Mouse (Mus musculus): ENCODE data around the gene Clptm1.
"Not testable (repeated sequence)": the region's sequence is repeated elsewhere in the genome, so short reads cannot be mapped to it uniquely, and the experiment has no call there.

Gene Clptm1

DNA sequence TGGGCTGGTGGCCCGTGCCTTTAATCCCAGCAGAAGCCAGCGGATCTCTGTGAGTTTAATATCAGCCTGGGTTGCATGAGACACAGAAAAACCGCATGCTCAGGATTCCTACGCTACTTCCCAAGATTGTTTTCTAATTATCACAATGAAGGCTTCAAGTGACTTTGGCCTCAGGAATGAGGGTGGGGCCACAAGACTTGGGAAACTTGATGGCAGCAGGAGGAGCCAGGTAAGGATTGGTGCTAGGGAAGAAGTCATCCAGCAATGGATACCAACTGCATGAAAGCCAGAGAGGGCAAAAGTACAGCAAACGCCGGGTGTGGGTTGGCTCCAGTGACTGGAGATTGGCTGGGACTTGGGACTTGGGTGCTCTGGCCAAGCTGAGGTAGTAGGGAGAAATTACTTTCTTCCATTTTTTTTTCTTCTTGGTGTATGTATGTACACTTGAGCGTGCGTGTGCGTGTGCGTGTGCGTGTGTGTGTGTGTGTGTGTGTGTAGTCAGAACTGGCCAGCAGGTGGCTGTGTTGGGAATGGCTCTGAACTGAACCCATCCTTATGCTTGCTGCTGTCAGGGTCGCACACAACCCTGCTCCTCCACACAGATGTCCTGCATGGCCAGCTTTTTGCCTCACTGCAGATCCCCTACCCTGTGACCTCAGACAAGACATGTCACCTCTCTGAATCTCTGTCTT, 55.0 kb downstream of the Clptm1 start:
- in situ Hi-C loops (cut with MboI, MseI), result no loop called here

GRCm38 (mm10) chr7:19607291-19607690, 57.5 kb downstream of the Clptm1 start:
- in situ Hi-C loops (cut with MboI, MseI), result no loop called here

DNA sequence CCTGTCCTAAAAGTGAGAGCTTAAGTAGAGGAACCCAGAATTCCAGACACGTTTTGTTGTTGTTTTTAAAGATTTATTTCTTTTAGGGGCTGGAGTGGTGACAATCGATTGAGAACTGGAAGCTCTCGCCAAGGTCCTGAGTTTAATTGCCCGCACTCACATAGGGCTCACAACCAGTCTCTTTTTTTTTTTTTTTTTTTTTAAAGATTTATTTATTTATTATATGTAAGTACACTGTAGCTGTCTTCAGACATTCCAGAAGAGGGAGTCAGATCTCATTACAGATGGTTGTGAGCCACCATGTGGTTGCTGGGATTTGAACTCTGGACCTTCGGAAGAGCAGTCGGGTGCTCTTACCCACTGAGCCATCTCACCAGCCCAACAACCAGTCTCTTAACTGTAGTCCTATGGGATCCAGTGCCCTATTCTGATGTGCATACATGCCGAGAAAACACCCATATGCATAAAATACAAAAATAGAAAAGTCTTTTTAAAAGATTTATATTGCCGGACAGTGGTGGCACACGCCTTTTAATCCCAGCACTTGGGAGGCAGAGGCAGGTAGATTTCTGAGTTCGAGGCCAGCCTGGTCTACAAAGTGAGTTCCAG, 60.1 kb downstream of the Clptm1 start:
- in situ Hi-C loops (cut with MboI, MseI), result not testable (repeated sequence)

DNA sequence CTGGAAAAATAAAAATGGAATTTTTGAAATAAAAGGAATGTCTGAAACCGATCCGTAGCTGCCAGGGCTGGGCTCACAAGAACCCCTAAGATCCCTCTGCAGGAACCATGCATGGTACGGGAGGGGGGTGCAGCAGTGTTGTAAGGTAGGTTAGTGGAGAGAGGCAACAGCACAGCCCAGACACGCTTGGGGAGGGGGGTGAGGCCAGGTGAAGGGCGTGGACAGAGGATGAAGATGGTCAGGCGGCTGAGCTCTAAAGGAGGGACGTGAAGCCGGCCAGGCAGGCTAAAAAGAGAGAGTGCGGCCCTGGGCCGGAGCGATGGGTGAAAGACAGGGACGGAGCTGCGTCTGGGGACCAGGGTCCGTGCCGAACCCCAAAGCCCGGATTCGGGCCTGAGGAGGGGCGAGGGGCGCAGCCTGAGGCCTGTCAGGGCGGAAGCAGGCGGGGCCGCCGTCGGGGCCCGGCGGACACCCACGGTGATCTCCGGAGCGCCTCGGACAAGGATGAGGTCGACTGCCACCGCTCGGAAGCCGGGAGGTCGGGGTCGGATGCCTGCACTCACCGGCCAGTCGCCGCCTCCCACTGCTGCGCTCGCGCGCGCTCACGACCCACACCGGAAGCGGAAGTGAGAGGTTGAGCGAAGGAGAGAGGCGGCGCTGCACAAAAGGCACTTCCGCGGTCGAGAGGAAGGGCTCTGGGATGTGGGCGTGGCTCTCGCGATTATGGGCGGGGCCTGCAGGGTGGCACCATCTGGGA, 60.8 kb downstream of the Clptm1 start, which contains the start of gene Clasrp:
Gene Clasrp, minus strand, starts transcription at position 638 of the 757 bp plus-strand sequence.
- in situ Hi-C loops (cut with MboI, MseI), result no loop called here

- in situ Hi-C loops (cut with MboI, MseI), result no loop called here
Measured at GRCm38 (mm10) chr7:19603055-19603454, 61.8 kb downstream of the Clptm1 start.

GRCm38 (mm10) chr7:19600562-19600961, 64.3 kb downstream of the Clptm1 start:
- in situ Hi-C loops (cut with MboI, MseI), result no loop called here

DNA sequence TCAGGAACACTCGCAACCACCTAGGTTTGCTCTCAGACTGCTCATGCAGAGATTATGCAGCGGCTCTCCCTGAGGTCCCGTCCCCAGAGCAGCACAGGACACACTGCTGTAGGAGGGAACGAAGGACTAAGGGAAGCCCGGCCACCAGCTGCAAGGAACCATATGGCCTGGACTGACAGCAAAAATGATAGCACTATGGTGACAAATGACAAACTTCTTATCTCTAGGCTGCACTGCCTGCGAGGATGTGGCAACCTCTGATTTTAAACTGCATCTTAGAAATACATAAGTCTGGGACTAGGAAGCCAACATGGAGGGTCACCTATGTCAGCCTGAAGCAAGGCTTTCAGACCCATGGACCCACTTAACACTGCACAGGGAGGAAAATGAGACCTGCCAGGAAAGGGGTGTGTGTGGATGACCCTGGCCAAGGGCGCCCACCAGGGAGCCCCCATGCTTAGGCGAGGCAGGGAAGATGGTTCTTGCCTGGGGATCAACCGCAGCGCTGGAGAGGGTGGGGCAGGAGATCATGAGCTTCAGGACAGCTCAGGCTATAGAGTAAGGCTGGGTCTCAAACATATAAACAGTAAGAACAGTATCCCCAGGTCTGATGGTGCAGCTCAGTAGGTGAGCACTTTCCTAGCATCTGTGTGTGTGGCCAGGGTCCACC, 71.6 kb downstream of the Clptm1 start:
- in situ Hi-C loops (cut with MboI, MseI), result no loop called here

GRCm38 (mm10) chr7:19589917-19590316, 74.9 kb downstream of the Clptm1 start:
- in situ Hi-C loops (cut with MboI, MseI), result no loop called here

DNA sequence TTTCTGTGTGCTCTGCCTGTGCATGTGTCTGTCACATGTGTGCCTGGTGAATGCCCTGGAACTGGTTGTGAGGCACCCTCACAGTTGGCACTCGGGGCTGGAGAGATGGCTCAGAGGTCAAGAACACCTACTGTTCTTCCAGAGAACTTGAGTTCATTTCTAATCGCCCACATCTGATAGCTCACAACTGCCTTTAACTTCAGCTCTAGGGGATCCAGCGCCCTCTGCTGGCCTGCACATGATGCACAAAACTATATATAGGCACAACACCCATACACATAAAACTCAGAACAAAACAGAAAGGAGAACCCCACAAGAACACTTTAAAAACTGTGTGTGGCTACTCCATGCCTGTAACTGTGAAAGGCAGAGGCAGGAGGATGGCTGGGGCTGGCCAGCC, 75.6 kb downstream of the Clptm1 start:
- in situ Hi-C loops (cut with MboI, MseI), result no loop called here

- in situ Hi-C loops (cut with MboI, MseI), result no loop called here
Measured at GRCm38 (mm10) chr7:19586269-19586668, 78.6 kb downstream of the Clptm1 start.

Data from T-helper 1 cell (primary cell).